Mouse (Mus musculus): Measurements from ENCODE around the gene Nop10. TPM values are rescaled to one million over a fixed set of nuclear protein-coding genes. Genes with fewer than 3 reads are reported as not detected.

Nop10 gene
- polyA plus RNA-seq, 1 experiment from 2014 or later: 116 TPM

DNA sequence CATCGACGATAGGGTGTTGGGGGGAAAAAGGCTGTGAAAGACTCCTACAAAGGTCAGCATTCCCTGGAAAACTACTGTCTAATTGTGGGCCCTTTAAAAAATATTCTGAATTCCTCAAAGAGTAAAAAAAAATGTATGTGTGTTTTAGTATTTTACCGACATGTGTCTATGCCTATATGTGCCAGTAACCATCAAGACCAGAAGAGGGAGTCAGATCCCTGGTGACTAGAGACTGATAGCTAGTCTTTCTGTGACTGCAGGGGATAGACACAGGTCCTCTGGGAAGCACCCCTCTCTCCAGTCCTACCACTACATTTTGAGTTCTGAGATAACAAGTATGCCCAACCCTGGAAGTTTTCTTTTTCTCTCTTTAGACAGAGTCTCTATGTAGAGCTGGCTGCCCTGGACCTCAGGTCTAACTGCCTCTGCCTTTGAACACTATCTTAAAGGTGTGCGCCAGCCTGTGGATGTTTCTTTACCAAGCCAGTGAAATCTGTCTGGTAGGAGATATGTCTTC is 1.1 kb downstream of the Nop10 start:
- peak overlapping the region; percentile 56; the same call in 1 of the 2 replicates for H3K4me3 ChIP-seq (ENCODE audit: low read depth, low read length)
- no peak for ATAC-seq
- no peaks in the 10 kb centered on the region for H3K36me3 ChIP-seq (ENCODE audit: insufficient read depth, low read length)
- H3K27me3 ChIP-seq (replicated peaks; ENCODE audit: insufficient read depth, low read length): no peaks in the 10 kb centered on the region
- 0 out of 2 replicates have a peak overlapping the region, but pooled peaks have one; percentile 43 for H3K27ac ChIP-seq (ENCODE audit: low read length)
- H3K4me1 ChIP-seq (ENCODE audit: insufficient read depth, low read depth, low read length): peaks cover 5% of the 10 kb centered on the region; the same call in 1 of the 2 replicates
- 0 out of 2 replicates have a peak overlapping the region, but pooled peaks have one; percentile 37 for H3K9ac ChIP-seq (replicated peaks; ENCODE audit: low read depth)
- 24% methylated on average over 4 of the region's 4 CpGs for WGBS
- peak; percentile 60 for TF ChIP-seq CTCF (IDR thresholded peaks at IDR 0.05)
- TF ChIP-seq EP300 (IDR thresholded peaks at IDR 0.05): no peak
- DNase-seq (ENCODE audit: low spot score): peak; percentile 65
- no peaks in the 10 kb centered on the region for H3K9me3 ChIP-seq (ENCODE audit: low read length)
- peak overlapping the region; percentile 63 for H3K4me2 ChIP-seq (replicated peaks; ENCODE audit: low read depth, low read length)

DNA sequence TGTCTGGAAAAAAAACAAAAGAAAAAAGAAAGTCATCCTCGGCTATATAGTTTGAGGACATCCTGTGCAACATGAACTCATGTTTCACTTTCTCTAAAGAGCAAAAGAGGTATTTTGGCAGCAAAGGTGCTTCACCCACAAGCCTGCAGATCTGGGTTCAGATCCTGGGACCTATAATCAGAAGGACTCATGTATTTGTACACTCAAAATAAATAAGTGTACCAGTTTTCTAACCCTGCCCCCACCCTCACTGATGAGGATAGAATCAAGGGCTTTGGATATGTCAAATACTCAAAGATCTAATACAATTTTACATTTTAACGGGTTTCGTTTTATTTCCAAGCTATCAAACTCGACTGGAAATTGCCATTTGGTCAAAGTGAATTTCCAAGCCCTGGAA is 2.6 kb downstream of the Nop10 start:
- ATAC-seq (no peak), DNase-seq (ENCODE audit: low spot score) (no peak)
- H3K36me3 ChIP-seq (ENCODE audit: insufficient read depth, low read length): no peaks in the 10 kb centered on the region
- no peaks in the 10 kb centered on the region for H3K27me3 ChIP-seq (replicated peaks; ENCODE audit: insufficient read depth, low read length)
- H3K4me3 ChIP-seq (ENCODE audit: low read depth, low read length): no peak overlapping the region
- peaks cover 5% of the 10 kb centered on the region; the same call in 1 of the 2 replicates for H3K4me1 ChIP-seq (ENCODE audit: insufficient read depth, low read depth, low read length)
- H3K9me3 ChIP-seq (ENCODE audit: low read length): no peaks in the 10 kb centered on the region
- TF ChIP-seq CTCF (IDR thresholded peaks at IDR 0.05): no peak
- no peak for TF ChIP-seq EP300 (IDR thresholded peaks at IDR 0.05)
- no peak overlapping the region for H3K4me2 ChIP-seq (replicated peaks; ENCODE audit: low read depth, low read length)
- H3K27ac ChIP-seq (ENCODE audit: low read length): no peak overlapping the region
- 68% methylated on average over 4 of the region's 4 CpGs for WGBS
- no peak overlapping the region for H3K9ac ChIP-seq (replicated peaks; ENCODE audit: low read depth)

DNA sequence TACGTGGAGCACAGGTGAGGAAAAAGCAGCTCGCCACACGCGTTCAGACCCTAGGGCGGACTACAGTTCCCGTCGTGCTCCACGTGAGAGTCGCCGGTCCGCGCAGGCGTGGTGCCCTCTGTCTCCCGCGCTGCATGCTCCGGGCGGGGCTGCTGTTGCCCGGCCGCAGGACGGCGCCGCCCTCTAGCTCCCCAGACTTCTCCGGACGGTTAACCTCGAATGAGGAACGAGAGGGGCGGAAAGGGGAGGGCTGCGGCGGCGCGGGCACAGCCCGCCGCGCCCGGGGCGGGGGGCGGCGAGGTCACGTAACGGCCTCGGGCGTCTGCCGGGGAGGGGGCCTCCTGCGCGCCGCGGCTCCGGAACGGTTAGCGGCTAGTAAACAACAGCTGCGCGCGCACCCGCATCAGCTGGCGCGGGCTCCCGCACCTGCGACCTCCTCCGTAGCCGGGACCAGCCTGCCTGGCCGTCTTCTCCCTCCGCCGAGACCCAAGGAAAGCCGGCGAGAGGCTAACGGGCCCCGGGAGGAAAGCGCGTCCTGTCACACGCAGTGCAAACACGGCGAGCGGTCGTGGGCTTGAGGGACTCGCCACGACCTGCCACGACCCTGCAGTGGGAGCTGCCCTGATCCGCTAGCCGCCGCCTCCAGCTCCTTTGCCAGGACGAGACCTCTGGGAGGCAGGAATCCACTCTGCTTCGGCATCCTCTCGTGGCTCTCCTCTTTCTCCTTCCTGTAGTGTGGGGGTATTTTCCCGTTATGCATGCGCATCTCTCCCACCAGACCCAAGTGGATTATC is 3.9 kb downstream of the Nop10 start, which contains the start of gene Slc12a6:
Slc12a6 (plus strand) TSS at position 378 of the 794 bp plus-strand sequence.
- no peaks in the 10 kb centered on the region for H3K36me3 ChIP-seq (ENCODE audit: insufficient read depth, low read length)

DNA sequence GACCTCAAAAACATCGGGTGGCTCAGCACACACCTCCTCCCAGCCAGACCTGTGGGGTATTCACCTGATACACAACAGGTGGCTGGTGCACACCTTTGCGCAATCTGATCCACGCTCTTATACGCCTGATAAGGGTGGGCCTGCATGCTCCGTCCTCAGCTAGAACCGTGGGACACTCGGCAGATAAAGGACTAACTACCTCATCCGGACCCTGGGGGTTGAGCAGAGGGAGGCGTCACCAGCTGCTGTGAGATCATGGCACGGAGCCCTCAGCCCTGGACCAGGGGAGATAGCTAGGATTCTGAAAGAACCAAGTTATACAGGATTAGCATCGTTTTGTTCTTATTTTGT is 4.5 kb downstream of the Nop10 start, which contains the start of gene Gm21985:
Gm21985 (plus strand) TSS at position 73 of the 351 bp plus-strand sequence.
- H3K27me3 ChIP-seq (replicated peaks; ENCODE audit: insufficient read depth, low read length): no peaks in the 10 kb centered on the region
- 3% methylated on average over 11 of the region's 11 CpGs for WGBS
- DNase-seq (ENCODE audit: low spot score): peak; percentile 58

More for the DNA sequence above, 3.9 kb downstream of the Nop10 start, which contains the start of gene Slc12a6:
- Histone ChIP-seq H3K27me3 (replicated peaks; ENCODE audit: insufficient read depth, low read length) (no peaks in the 10 kb centered on the region), H3K27ac (ENCODE audit: low read length) (peak within 1 kb of the TSS; percentile 93), H3K4me3 (ENCODE audit: low read depth, low read length) (peak within 1 kb of the TSS; percentile 84), H3K9ac (replicated peaks; ENCODE audit: low read depth) (peak within 1 kb of the TSS; percentile 73), H3K9me3 (ENCODE audit: low read length) (no peaks in the 10 kb centered on the region), H3K4me2 (replicated peaks; ENCODE audit: low read depth, low read length) (peak within 1 kb of the TSS; percentile 67), H3K4me1 (ENCODE audit: insufficient read depth, low read depth, low read length) (peaks cover 5% of the 10 kb centered on the region; the same call in 1 of the 2 replicates)
- TF ChIP-seq EP300 (IDR thresholded peaks at IDR 0.05): no peak
- peak; percentile 46 for TF ChIP-seq CTCF (IDR thresholded peaks at IDR 0.05)
- under 1% methylated on average over 62 of the region's 85 CpGs for WGBS
- peak; percentile 97 for ATAC-seq
- peak; percentile 97 for DNase-seq (ENCODE audit: low spot score)

DNA sequence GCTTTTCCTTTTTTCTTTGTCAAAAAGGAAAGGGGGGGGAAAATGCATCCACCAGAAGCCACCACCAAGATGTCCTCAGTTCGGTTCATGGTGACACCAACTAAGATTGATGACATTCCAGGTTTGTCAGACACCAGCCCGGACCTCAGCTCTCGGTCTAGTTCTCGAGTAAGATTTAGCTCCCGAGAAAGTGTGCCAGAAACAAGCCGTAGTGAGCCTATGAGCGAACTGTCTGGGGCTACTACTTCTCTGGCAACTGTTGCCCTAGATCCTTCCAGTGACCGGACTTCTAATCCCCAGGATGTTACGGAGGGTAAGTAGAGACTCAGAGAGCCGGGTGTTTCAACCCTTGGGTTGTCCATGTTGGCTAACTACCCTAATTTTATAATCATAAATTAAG is 5.1 kb downstream of the Nop10 start:
- no peak for DNase-seq (ENCODE audit: low spot score)
- ATAC-seq: no peak
- Histone ChIP-seq H3K4me3 (ENCODE audit: low read depth, low read length) (peak overlapping the region; percentile 84), H3K9ac (replicated peaks; ENCODE audit: low read depth) (peak overlapping the region; percentile 73), H3K4me2 (replicated peaks; ENCODE audit: low read depth, low read length) (peak overlapping the region; percentile 67), H3K36me3 (ENCODE audit: insufficient read depth, low read length) (no peaks in the 10 kb centered on the region), H3K4me1 (ENCODE audit: insufficient read depth, low read depth, low read length) (peaks cover 5% of the 10 kb centered on the region; the same call in 1 of the 2 replicates), H3K27me3 (replicated peaks; ENCODE audit: insufficient read depth, low read length) (no peaks in the 10 kb centered on the region), H3K9me3 (ENCODE audit: low read length) (no peaks in the 10 kb centered on the region), H3K27ac (ENCODE audit: low read length) (peak overlapping the region; percentile 93; the same call in 1 of the 2 replicates)
- TF ChIP-seq CTCF (IDR thresholded peaks at IDR 0.05): no peak
- no peak for TF ChIP-seq EP300 (IDR thresholded peaks at IDR 0.05)
- WGBS: 26% methylated on average over 10 of the region's 10 CpGs

More for the DNA sequence above, 4.5 kb downstream of the Nop10 start, which contains the start of gene Gm21985:
- Histone ChIP-seq H3K27ac (ENCODE audit: low read length) (peak within 1 kb of the TSS; percentile 93), H3K4me1 (ENCODE audit: insufficient read depth, low read depth, low read length) (peaks cover 5% of the 10 kb centered on the region; the same call in 1 of the 2 replicates), H3K9ac (replicated peaks; ENCODE audit: low read depth) (peak within 1 kb of the TSS; percentile 73), H3K4me2 (replicated peaks; ENCODE audit: low read depth, low read length) (peak within 1 kb of the TSS; percentile 67), H3K36me3 (ENCODE audit: insufficient read depth, low read length) (no peaks in the 10 kb centered on the region), H3K4me3 (ENCODE audit: low read depth, low read length) (peak within 1 kb of the TSS; percentile 84), H3K9me3 (ENCODE audit: low read length) (no peaks in the 10 kb centered on the region)
- TF ChIP-seq CTCF (IDR thresholded peaks at IDR 0.05): peak; percentile 16; the same call in 1 of the 2 replicates
- no peak for TF ChIP-seq EP300 (IDR thresholded peaks at IDR 0.05)
- peak; percentile 24 for ATAC-seq

Data from lung, postnatal 0 days (tissue).